Mouse (Mus musculus) CH12.LX (cell line): ENCODE measurements around the gene Ebi3.

Experiments used
- CHD1 ChIP-seq: IDR thresholded peaks from 2 replicates; pipeline ENCODE4 v1.6.1; 2012; ENCODE audit warnings: low read depth, low read length, improper control_type of control experiment, inconsistent platforms
- CTCF ChIP-seq, 2 experiments: IDR thresholded peaks in 1 of 2; conservative IDR thresholded peaks in 1 of 2; 2 replicates each; pipeline ENCODE4 v1.5.1; 2011 to 2012; ENCODE audit warnings: low read depth in 2 of 2, low read length in 2 of 2, improper control_type of control experiment in 1 of 2, inconsistent platforms in 1 of 2, mild to moderate bottlenecking in 1 of 2, moderate library complexity in 1 of 2
- EP300 ChIP-seq: IDR thresholded peaks from 2 replicates; pipeline ENCODE4 v1.6.1; 2011; ENCODE audit warnings: low read length, improper control_type of control experiment
- MEF2A ChIP-seq: IDR thresholded peaks from 2 replicates; pipeline ENCODE4 v1.6.1; 2014; ENCODE audit warnings: low read depth, mild to moderate bottlenecking, inconsistent platforms, low read length, improper control_type of control experiment, borderline replicate concordance
- MYC ChIP-seq: IDR thresholded peaks from 2 replicates; pipeline ENCODE4 v1.6.1; 2011; ENCODE audit warnings: low read depth, mild to moderate bottlenecking, improper control_type of control experiment, low read length
- POLR2A ChIP-seq: IDR thresholded peaks from 2 replicates; pipeline ENCODE4 v1.6.1; 2011; ENCODE audit warnings: low read depth, mild to moderate bottlenecking, improper control_type of control experiment, low read length
- POLR2AphosphoS2 ChIP-seq: IDR thresholded peaks from 2 replicates; pipeline ENCODE4 v1.6.1; 2011; ENCODE audit warnings: low read depth, low read length, improper control_type of control experiment
- TCF12 ChIP-seq: IDR thresholded peaks from 2 replicates; pipeline ENCODE4 v1.6.1; 2014; ENCODE audit warnings: low read depth, mild to moderate bottlenecking, inconsistent platforms, low read length, improper control_type of control experiment

DNA sequence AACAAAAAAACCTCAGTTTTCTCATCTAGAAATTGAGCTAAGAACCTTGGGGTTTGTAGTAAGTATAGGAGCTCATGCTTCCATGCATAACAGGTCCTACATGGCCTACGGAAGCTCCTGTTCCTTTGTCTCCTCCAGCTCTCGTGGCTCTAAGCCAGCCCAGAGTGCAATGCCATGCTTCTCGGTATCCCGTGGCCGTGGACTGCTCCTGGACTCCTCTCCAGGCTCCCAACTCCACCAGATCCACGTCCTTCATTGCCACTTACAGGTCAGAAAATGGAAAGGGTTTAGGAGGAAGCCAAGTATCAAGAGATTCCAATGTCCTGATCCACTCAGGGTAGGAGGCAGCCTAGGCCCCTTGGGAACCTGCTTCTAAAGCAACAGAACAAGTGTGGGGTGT, 1.3 kb downstream of the Ebi3 start:
- no peak for TF ChIP-seq TCF12
- TF ChIP-seq CTCF (conservative IDR thresholded peaks at IDR 0.05 in 1 of 2, IDR thresholded peaks at IDR 0.05 in 1 of 2; ENCODE audit: low read depth in 2 of 2, low read length in 2 of 2) = no peak
- no peak for TF ChIP-seq MEF2A
- TF ChIP-seq CHD1 = no peak
- no peak for TF ChIP-seq POLR2AphosphoS2
- TF ChIP-seq EP300 = no peak
- TF ChIP-seq POLR2A = no peak
- no peak for TF ChIP-seq MYC
